Mouse (Mus musculus): ENCODE measurements around the gene Krt1.

The Krt1 gene

DNA sequence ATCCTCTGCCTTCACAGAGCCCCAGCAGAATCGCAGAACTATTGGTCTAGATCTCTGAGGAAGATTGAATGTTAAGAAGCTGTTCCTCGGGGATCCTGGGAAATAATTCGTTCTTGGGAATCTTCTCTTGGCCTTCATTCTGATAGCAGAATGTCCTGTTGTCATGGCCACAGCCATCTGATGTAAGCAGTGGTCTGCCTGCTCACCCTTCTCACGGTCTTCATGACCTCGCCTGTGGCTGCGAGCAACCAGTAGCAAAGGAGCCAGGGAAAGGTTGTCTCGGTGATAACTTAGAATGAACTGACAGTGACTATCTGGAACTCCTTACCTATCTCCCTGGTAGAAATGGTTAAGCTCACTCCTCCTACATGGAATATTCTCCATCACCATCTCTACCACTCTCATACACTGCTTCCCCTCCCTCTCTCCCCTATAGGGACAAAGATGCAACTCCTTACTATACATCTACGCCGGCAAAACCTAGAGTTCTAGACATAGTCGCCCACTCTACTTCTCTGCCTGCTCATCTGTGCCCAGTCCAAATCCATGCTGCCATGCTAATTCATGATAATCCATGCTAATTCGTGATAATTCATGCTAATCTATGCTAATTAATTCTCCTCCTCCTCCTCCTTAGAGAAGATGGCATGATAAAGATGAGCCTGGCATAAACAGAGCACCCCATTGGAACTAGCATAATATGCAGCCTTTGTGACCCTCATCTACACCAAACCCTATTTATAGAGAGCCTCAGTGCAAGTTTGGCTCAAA is 47.4 kb downstream of the Krt1 start:
- no peak for DNase-seq (ENCODE audit: low read depth, low spot score)

DNA sequence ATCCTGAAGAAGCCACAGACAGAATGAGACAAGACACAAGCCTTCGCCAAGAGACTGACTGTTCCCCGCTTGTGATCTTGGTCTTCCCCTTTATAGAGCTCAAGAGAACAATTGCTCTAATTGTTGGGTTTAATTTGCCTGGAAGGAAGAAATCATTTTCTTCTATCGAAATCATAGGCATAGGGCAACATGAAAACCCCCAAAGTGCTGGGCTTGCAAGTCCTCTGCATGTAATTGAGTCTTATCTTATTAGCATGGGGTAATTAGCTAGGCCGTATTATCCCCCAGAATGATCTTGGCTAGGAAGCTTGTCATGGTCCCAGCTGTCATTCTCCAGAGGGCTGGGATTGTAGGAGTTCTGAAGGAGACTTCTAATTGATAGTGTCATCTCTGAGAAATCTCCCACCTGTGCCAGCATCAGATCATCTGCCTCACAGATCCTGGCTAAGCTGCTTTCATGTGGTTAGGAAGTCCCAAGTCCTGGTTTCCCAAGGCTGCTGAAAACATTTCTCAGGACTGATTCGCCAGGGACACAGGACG is 48.2 kb downstream of the Krt1 start, which contains the start of gene Krt73:
TSS of gene Krt73 (minus strand) at position 51 of the 540 bp plus-strand sequence.
- DNase-seq (ENCODE audit: low read depth, low spot score) = no peak

Data from WW6 (cell line).